Mouse (Mus musculus) right cerebral cortex, postnatal 14 days (tissue): ENCODE measurements around the gene Chst3.
A peak's percentile ranks its signal among the peaks of the same experiment; 100 is the strongest.
"Not testable (repeated sequence)": the region's sequence is repeated elsewhere in the genome, so short reads cannot be mapped to it uniquely, and the experiment has no call there.

Experiments used
- DNase-seq: peaks from one replicate; pipeline ENCODE4 v3.0.0; 2022

Gene Chst3

GRCm38 (mm10) chr10:60230321-60231088 lies 11.4 kb upstream of the Chst3 start:
- no peak for DNase-seq

GRCm38 (mm10) chr10:60229113-60229512 lies 10.1 kb upstream of the Chst3 start:
- DNase-seq = no peak

GRCm38 (mm10) chr10:60227666-60228065 lies 8.6 kb upstream of the Chst3 start:
- DNase-seq = no peak

GRCm38 (mm10) chr10:60224601-60225000 lies 5.5 kb upstream of the Chst3 start:
- DNase-seq = no peak

DNA sequence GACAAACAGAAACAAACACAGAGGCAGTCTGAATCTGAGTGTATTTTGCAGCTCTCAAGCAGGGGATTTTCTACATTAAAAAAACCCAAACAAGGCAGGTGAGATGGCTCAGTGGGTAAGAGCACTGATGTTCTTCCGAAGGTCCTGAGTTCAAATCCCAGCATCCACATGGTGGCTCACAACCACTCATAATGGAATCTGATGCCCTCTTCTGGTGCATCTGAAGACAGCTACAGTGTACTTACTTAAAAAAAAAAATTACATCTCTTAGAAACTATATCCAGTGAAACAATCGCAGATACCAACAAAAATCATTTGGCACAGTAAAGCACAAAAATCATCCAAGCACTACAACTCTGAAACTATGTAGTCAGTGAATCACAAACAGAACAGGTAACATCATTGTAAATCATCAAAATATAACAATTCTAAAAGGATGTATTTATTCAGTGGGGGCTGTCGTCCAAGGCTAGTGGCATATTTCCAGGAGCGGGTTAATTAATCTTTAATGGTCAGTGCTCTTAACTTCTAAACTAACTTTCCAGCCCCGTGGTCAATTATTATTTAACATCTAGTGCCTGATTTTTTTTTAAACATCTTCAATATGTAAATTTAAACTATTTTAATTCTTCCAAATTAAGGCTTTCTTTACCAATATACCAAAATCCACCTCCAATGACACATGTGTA lies 2.7 kb upstream of the Chst3 start:
- not testable (repeated sequence) for DNase-seq

DNA sequence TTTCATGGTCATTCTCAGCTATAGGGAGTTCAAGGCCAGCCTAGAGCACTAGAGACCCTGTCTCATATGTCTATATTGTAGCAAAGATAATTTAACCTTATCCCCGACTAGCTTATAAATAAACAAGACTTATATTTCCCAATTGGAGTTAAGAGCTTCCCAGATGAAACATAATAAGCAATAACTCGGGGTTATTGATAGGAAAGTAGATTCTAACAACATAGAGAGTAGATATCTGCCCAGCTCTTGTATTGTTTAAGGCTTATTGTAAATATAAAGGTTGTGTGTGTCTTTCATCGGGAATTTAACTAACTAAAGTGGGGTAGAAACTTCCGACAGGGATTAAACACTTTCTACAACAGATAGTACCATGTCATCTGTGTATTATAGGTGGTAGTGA lies 1.5 kb upstream of the Chst3 start:
- DNase-seq = no peak

DNA sequence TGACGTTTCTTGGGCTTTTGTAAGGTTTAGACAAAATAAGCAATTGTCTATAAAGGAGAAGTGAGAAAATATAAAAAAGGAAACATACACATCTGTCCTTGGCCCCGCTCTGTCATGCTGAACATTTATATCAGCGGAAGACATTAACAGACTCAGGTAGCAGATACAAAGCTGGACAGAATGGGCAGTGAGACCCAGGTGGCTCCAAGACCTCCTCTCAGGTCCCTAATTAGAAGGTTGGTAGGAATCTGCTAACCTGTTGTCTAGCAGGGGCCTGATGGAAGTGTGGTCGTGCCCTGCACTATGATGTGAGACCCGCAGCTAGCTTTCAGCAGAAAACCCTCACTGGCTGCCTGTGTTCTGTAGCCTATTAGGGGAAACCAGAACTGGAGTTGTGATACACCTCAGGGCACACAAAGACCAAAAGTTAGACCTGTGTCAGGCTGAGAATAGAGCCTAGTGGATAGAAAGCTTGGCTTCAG lies 1.0 kb upstream of the Chst3 start:
- no peak for DNase-seq

- DNase-seq = no peak
These were observed 948 bp downstream of the Chst3 start for GRCm38 (mm10) chr10:60218033-60218590.

GRCm38 (mm10) chr10:60216331-60217095 lies 2.5 kb downstream of the Chst3 start:
- DNase-seq = no peak

GRCm38 (mm10) chr10:60215077-60215960 lies 3.7 kb downstream of the Chst3 start:
- peak; percentile 60 for DNase-seq

DNA sequence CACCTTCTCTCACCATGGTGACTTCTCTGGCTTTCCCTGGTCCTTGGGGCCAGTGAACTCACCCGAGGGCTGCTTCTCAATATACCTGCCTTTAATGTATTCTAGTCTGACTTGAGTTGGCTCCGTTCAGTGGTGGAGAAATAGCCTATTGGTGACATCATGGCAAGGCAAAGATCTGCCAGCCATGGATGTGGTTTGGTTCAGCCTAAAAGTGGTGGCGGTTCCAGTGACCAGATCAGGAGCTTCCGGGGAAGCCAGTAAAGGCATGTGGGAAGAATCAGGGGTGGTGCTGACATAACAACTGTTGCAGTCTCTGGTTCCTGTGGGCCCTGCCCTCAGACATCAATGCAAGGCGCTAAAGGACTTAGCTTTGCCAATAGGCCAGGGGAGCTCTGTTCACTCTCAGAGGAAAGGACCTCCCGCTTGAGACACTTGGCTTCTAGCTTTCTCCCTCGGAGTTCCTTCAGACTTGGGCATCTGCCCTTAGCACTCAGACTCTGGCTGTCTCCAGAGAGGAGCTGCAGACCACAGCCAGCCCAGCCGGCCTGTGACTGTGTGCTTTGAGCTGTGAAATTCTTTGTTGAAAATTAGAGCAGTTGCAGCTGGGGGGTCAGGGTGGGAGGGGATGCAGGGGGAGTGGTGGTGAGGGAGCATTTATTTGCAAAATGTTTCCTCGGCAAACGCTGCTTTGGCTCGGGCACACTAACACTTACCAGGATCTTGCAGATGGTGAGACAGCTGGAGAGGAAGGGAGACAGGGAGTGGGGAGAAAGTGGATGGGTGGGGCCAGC lies 6.3 kb downstream of the Chst3 start:
- no peak for DNase-seq

GRCm38 (mm10) chr10:60211501-60212005 lies 7.5 kb downstream of the Chst3 start:
- no peak for DNase-seq

DNA sequence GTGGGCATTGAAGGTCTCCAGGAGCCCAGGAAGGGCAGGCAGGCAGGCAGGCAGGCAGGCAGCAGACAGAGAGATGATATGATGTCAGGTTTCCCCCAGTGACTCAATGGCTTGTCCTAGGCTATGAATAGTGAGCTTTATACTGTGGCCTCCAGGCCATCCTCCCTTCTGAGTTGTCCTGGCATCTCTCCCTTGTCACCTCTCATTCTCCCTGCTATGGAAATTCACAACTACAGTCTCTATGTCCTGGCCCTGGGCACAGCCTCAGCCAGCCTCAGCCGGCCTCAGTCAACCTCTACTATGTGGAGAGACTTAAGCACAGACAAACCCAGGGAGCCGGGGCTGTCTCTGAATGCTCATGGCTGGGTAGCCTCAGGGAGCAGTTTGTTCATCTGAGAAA lies 8.6 kb downstream of the Chst3 start:
- DNase-seq = no peak

GRCm38 (mm10) chr10:60209237-60209636 lies 9.8 kb downstream of the Chst3 start:
- peak; percentile 76 for DNase-seq

DNA sequence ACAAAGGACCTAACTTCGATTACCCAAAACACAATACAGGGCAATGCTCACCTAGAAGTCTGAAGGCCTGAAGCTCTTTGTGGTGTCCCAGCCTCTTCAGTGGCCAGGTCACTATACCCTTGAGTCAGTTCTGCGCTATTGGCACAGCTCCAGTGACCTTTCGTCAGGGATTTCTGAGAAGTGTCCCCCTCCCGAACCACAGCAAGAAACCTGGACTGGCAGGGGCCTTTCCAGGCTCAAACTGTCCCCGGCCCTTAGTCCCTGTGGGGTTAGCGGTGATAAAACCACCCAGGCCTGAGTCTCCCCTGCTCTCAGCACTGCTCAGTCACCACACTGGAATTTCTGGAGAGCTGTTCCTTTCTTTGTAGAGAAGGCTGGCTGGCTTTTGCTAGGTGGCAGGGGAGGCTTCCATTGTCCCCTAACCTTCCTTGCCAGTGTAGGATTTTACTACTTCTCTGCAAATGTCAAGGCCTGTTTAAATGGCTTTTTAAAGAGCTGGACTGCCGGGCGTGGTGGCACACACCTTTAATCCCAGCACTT lies 11.8 kb downstream of the Chst3 start:
- DNase-seq = no peak

- DNase-seq = no peak
These were observed 13.3 kb downstream of the Chst3 start for GRCm38 (mm10) chr10:60205601-60206241.

DNA sequence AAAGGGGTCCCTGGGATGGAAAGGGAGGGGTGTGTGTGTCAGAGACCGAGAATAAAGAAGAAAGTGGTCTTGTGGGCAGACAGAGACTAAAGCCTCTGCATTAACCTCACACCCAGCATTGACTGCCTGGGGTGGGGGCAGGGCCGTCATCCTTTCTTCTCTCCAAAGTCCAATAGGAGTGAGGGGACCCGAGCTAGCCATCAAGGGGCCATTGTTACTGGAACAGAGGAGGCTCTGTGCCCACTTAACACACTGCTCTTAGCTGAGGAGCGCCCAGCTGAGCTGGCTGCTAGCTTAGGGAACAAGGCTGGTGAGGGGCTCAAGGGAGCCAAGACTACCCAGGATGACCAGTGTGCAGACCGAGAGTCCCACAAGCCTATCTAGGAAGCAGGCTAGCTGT lies 16.3 kb downstream of the Chst3 start:
- DNase-seq = no peak

- no peak for DNase-seq
These were observed 18.1 kb downstream of the Chst3 start for GRCm38 (mm10) chr10:60200996-60201395.

GRCm38 (mm10) chr10:60199378-60199777 lies 19.7 kb downstream of the Chst3 start:
- DNase-seq = no peak

GRCm38 (mm10) chr10:60197406-60197821 lies 21.6 kb downstream of the Chst3 start:
- no peak for DNase-seq
